Mouse (Mus musculus) naive thymus-derived CD4-positive, alpha-beta T cell, adult 2 months (primary cell): ENCODE measurements around the gene Ubxn10.

Experiments
- DNase-seq: peaks from one replicate; pipeline ENCODE4 v3.0.0-alpha.2; 2011; ENCODE audit warnings: low read depth

The Ubxn10 gene

GRCm38 (mm10) chr4:138734105-138734504 lies 2.9 kb downstream of the Ubxn10 start:
- DNase-seq, result no peak

GRCm38 (mm10) chr4:138729018-138729703 lies 7.8 kb downstream of the Ubxn10 start:
- DNase-seq, result no peak

GRCm38 (mm10) chr4:138725751-138726150 lies 11.2 kb downstream of the Ubxn10 start:
- no peak for DNase-seq

GRCm38 (mm10) chr4:138725127-138725461 lies 11.9 kb downstream of the Ubxn10 start:
- peak; percentile 8 for DNase-seq

- DNase-seq, result no peak
Measured at GRCm38 (mm10) chr4:138724354-138725126, 12.4 kb downstream of the Ubxn10 start, which contains the start of gene Pla2g2c. TSS of gene Pla2g2c (plus strand) at chr4:138724792.

- DNase-seq, result no peak
Measured at GRCm38 (mm10) chr4:138723493-138724281, 13.3 kb downstream of the Ubxn10 start.

GRCm38 (mm10) chr4:138719264-138719596 lies 17.7 kb downstream of the Ubxn10 start:
- no peak for DNase-seq

GRCm38 (mm10) chr4:138718586-138719263 lies 18.2 kb downstream of the Ubxn10 start:
- no peak for DNase-seq

- no peak for DNase-seq
Measured at GRCm38 (mm10) chr4:138716697-138717096, 20.3 kb downstream of the Ubxn10 start.

- DNase-seq, result no peak
Measured at GRCm38 (mm10) chr4:138714186-138714585, 22.8 kb downstream of the Ubxn10 start.

GRCm38 (mm10) chr4:138712621-138713020 lies 24.3 kb downstream of the Ubxn10 start:
- DNase-seq, result no peak

- no peak for DNase-seq
Measured at GRCm38 (mm10) chr4:138712096-138712495, 24.9 kb downstream of the Ubxn10 start.

GRCm38 (mm10) chr4:138711051-138711820 lies 25.7 kb downstream of the Ubxn10 start:
- no peak for DNase-seq

GRCm38 (mm10) chr4:138710633-138711032 lies 26.3 kb downstream of the Ubxn10 start:
- no peak for DNase-seq

- no peak for DNase-seq
Measured at GRCm38 (mm10) chr4:138709944-138710343, 27.0 kb downstream of the Ubxn10 start.

GRCm38 (mm10) chr4:138709246-138709645 lies 27.7 kb downstream of the Ubxn10 start:
- no peak for DNase-seq

- peak; percentile 10 for DNase-seq
Measured at GRCm38 (mm10) chr4:138708636-138709035, 28.3 kb downstream of the Ubxn10 start.

- DNase-seq, result no peak
Measured at GRCm38 (mm10) chr4:138706620-138707019, 30.3 kb downstream of the Ubxn10 start.

GRCm38 (mm10) chr4:138704169-138704568 lies 32.8 kb downstream of the Ubxn10 start:
- no peak for DNase-seq

GRCm38 (mm10) chr4:138703591-138703990 lies 33.4 kb downstream of the Ubxn10 start:
- DNase-seq, result no peak

- DNase-seq, result no peak
Measured at GRCm38 (mm10) chr4:138702528-138702927, 34.4 kb downstream of the Ubxn10 start.
